Mouse (Mus musculus) CH12.LX (cell line): ENCODE measurements around the gene Necab2. TPM values are rescaled to one million over a fixed set of nuclear protein-coding genes. Genes with fewer than 3 reads are reported as not detected.

Experiments
- DNase-seq: peaks from one replicate; pipeline ENCODE4 v3.0.0-alpha.2; 2013; ENCODE audit errors: extremely low read depth
- H3K27ac ChIP-seq: 2 replicates; pipeline ENCODE4 v1.5.1; 2012; ENCODE audit warnings: low read depth, mild to moderate bottlenecking, control low read depth, moderate library complexity; ENCODE audit not compliant: insufficient read depth
- H3K27me3 ChIP-seq: replicated peaks from 2 replicates; pipeline ENCODE3; 2012; ENCODE audit warnings: inconsistent platforms
- H3K36me3 ChIP-seq, 2 experiments: replicated peaks in 1 of 2; 2 replicates each; pipeline versions ENCODE3 to v1.6.1; 2012; ENCODE audit warnings: inconsistent platforms in 1 of 2, low read length in 1 of 2, mild to moderate bottlenecking in 1 of 2, mixed read lengths in 1 of 2, moderate library complexity in 1 of 2; ENCODE audit not compliant: control insufficient read depth in 1 of 2, insufficient read depth in 1 of 2
- H3K4me1 ChIP-seq, 2 experiments: 2 replicates each; pipeline ENCODE4 v1.6.1; 2012; ENCODE audit warnings: inconsistent platforms in 1 of 2, moderate library complexity in 1 of 2; ENCODE audit not compliant: insufficient read depth in 2 of 2, control insufficient read depth in 1 of 2
- H3K4me2 ChIP-seq: 2 replicates; pipeline ENCODE4 v1.6.1; 2012; ENCODE audit warnings: low read depth, mild to moderate bottlenecking, control low read depth; ENCODE audit not compliant: poor library complexity, insufficient read depth, severe bottlenecking
- H3K4me3 ChIP-seq, 3 experiments: fragments of 150-350 bp in 1 of 3; sonication (generic) in 1 of 3; replicated peaks in 1 of 3; 2 replicates each; pipeline versions ENCODE3 to v1.5.1; 2011 to 2012; ENCODE audit warnings: low read depth in 2 of 3, low read length in 2 of 3, mild to moderate bottlenecking in 2 of 3, moderate library complexity in 2 of 3, control low read depth in 1 of 3, improper control_type of control experiment in 1 of 3, inconsistent platforms in 1 of 3, mixed read lengths in 1 of 3; ENCODE audit not compliant: poor library complexity in 1 of 3
- H3K79me2 ChIP-seq: replicated peaks from 2 replicates; pipeline ENCODE4 v1.6.1; 2012; ENCODE audit warnings: mild to moderate bottlenecking, moderate library complexity; ENCODE audit not compliant: control insufficient read depth, poor library complexity, insufficient read depth, severe bottlenecking; ENCODE audit errors: extremely low read depth
- H3K9ac ChIP-seq: 2 replicates; pipeline ENCODE4 v1.6.1; 2012; ENCODE audit warnings: low read depth, mild to moderate bottlenecking, control low read depth, moderate library complexity; ENCODE audit not compliant: insufficient read depth
- H3K9me3 ChIP-seq: replicated peaks from 2 replicates; pipeline ENCODE3; 2012; ENCODE audit warnings: low read length, inconsistent platforms, mixed read lengths
- CTCF ChIP-seq, 2 experiments: IDR thresholded peaks in 1 of 2; conservative IDR thresholded peaks in 1 of 2; 2 replicates each; pipeline ENCODE4 v1.5.1; 2011 to 2012; ENCODE audit warnings: low read depth in 2 of 2, low read length in 2 of 2, improper control_type of control experiment in 1 of 2, inconsistent platforms in 1 of 2, mild to moderate bottlenecking in 1 of 2, moderate library complexity in 1 of 2
- HCFC1 ChIP-seq: IDR thresholded peaks from 2 replicates; pipeline ENCODE4 v1.6.1; 2012; ENCODE audit warnings: low read depth, mild to moderate bottlenecking, inconsistent platforms, low read length, improper control_type of control experiment
- RAD21 ChIP-seq: IDR thresholded peaks from 2 replicates; pipeline ENCODE4 v1.6.1; 2011; ENCODE audit warnings: low read depth, mild to moderate bottlenecking, low read length, improper control_type of control experiment, moderate library complexity
- SIN3A ChIP-seq: IDR thresholded peaks from 2 replicates; pipeline ENCODE4 v1.6.1; 2012; ENCODE audit warnings: low read length, improper control_type of control experiment, inconsistent platforms
- dilution Hi-C: fragments of 300-500 bp; cut with MboI; formaldehyde crosslinking; loops from 2 replicates; pipeline ENCODE4 v1.14.3; 2020; ENCODE audit warnings: low sequenced_read_pairs; ENCODE audit not compliant: extremely low pct_unique_long_range_greater_than_20kb, extremely low pct_ligation_motif_present
- in situ Hi-C: fragments of 300-500 bp; cut with MboI; formaldehyde crosslinking; loops from 3 replicates; pipeline ENCODE4 v1.14.3; 2019; ENCODE audit warnings: low sequenced_read_pairs, low pct_ligation_motif_present, low pct_unique_long_range_greater_than_20kb, mixed read lengths
- polyA plus RNA-seq: library from polyadenylated mRNA; unstranded; fragments of >175 nt; gene quantifications from 2 replicates; pipeline ENCODE4 v1.2.1, GENCODE M21; 2012; ENCODE audit warnings: low read depth; ENCODE audit not compliant: insufficient read length
- total RNA-seq, 2 experiments: library from RNA; depleted of rRNA; stranded (reverse); fragments of 300-350 nt in 1 of 2; fragments of >200 nt in 1 of 2; gene quantifications; 2 replicates each; pipeline ENCODE4 v1.2.3; 2012 to 2014

Necab2 gene
- total and polyA plus RNA-seq, 3 experiments = not detected

DNA sequence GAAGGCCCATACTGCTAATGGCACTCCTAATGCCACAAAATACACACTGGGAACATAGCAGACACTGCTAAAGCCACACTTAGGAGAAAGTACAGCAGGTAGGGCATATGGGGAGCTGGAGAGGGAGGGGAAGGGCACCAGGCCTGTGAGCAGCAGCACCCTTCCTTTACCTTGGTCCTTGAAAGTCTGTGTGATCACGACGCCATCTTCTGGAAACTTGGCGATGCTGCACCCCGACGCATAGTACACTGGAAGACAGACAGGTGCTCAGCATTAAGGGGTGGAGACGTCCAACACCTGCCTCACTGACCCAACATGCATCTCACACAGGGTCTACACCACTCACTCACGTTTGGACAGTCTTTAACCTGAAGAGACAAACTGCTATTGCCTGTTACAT is 73.6 kb downstream of the Necab2 start:
- in situ Hi-C loops (no loop called here), dilution Hi-C loops (no loop called here)
- no peak overlapping the region for H3K4me2 ChIP-seq

More for the DNA sequence above, 73.6 kb downstream of the Necab2 start:
- Histone ChIP-seq H3K9me3 (no peaks in the 10 kb centered on the region), H3K27ac (no peak overlapping the region), H3K4me1 (peaks cover 0 to 12% of the 10 kb centered on the region in 2 experiments; a peak in 2 of 4 replicates), H3K79me2 (no peaks in the 10 kb centered on the region), H3K27me3 (no peaks in the 10 kb centered on the region), H3K9ac (no peak overlapping the region), H3K36me3 (peaks cover 85 to 96% of the 10 kb centered on the region in 2 experiments), H3K4me3 (no peak overlapping the region)
- TF ChIP-seq SIN3A (no peak), HCFC1 (no peak), CTCF (conservative IDR thresholded peaks at IDR 0.05 in 1 of 2, IDR thresholded peaks at IDR 0.05 in 1 of 2; ENCODE audit: low read depth in 2 of 2, low read length in 2 of 2) (peak in 1 of 2 experiments; percentile 39; a peak in 2 of 4 replicates), RAD21 (peak; percentile 20)
- DNase-seq = no peak

Other genes starting within 250 kb of the Necab2 start
- 55.8 and 61.7 TPM in 2 replicates for gene Hsbp1, start 102.2 kb upstream of the Necab2 start, total RNA-seq (2012; rRNA removed)
- 53.8 and 59.0 TPM in 2 replicates for gene Hsbp1, start 102.2 kb upstream of the Necab2 start, total RNA-seq (2014; rRNA removed)
- 66.9 and 89.0 TPM in 2 replicates for gene Hsbp1, start 102.2 kb upstream of the Necab2 start, polyA plus RNA-seq
- 8.7 and 12.3 TPM in 2 replicates for gene Mlycd, start 51.8 kb upstream of the Necab2 start, total RNA-seq (2012; rRNA removed)
- gene Mlycd, start 51.8 kb upstream of the Necab2 start, total RNA-seq (2014; rRNA removed) = 4.5 and 5.1 TPM in 2 replicates
- gene Mlycd, start 51.8 kb upstream of the Necab2 start, polyA plus RNA-seq = 4.2 and 4.4 TPM in 2 replicates
- gene Osgin1, start 12.6 kb upstream of the Necab2 start, total RNA-seq (2012; rRNA removed) = 0.46 and 0.47 TPM in 2 replicates
- gene Osgin1, start 12.6 kb upstream of the Necab2 start, total RNA-seq (2014; rRNA removed) = 0.12 and 0.15 TPM in 2 replicates
- gene Osgin1, start 12.6 kb upstream of the Necab2 start, polyA plus RNA-seq = 2.9 and 3.0 TPM in 2 replicates
- 0.08 TPM in 1 of 2 replicates, not detected in the other for gene Slc38a8, start 55.0 kb downstream of the Necab2 start, total RNA-seq (2012; rRNA removed)
- 0.08 TPM in 1 of 2 replicates, not detected in the other for gene Slc38a8, start 55.0 kb downstream of the Necab2 start, total RNA-seq (2014; rRNA removed)
- gene Slc38a8, start 55.0 kb downstream of the Necab2 start, polyA plus RNA-seq = 0.12 TPM in 1 of 2 replicates, not detected in the other
- gene Mbtps1, start 112.0 kb downstream of the Necab2 start, total RNA-seq (2012; rRNA removed) = 32.6 and 33.8 TPM in 2 replicates
- gene Mbtps1, start 112.0 kb downstream of the Necab2 start, total RNA-seq (2014; rRNA removed) = 27.8 and 40.7 TPM in 2 replicates
- gene Mbtps1, start 112.0 kb downstream of the Necab2 start, polyA plus RNA-seq = 38.3 and 41.1 TPM in 2 replicates
- 11.6 and 13.6 TPM in 2 replicates for gene Hsdl1, start 128.5 kb downstream of the Necab2 start, total RNA-seq (2012; rRNA removed)
- gene Hsdl1, start 128.5 kb downstream of the Necab2 start, total RNA-seq (2014; rRNA removed) = 8.2 and 8.6 TPM in 2 replicates
- gene Hsdl1, start 128.5 kb downstream of the Necab2 start, polyA plus RNA-seq = 5.4 and 5.7 TPM in 2 replicates
- 0.25 TPM in 2 replicates for gene Dnaaf1, start 128.5 kb downstream of the Necab2 start, total RNA-seq (2012; rRNA removed)
- not detected in 2 replicates for gene Dnaaf1, start 128.5 kb downstream of the Necab2 start, total RNA-seq (2014; rRNA removed)
- not detected in 2 replicates for gene Dnaaf1, start 128.5 kb downstream of the Necab2 start, polyA plus RNA-seq
- 12.1 and 14.6 TPM in 2 replicates for gene Taf1c, start 158.5 kb downstream of the Necab2 start, total RNA-seq (2012; rRNA removed)
- gene Taf1c, start 158.5 kb downstream of the Necab2 start, total RNA-seq (2014; rRNA removed) = 8.7 and 11.0 TPM in 2 replicates
- 14.9 and 15.5 TPM in 2 replicates for gene Taf1c, start 158.5 kb downstream of the Necab2 start, polyA plus RNA-seq
- not detected in 2 replicates for gene Adad2, start 166.0 kb downstream of the Necab2 start, total RNA-seq (2012; rRNA removed)
- gene Adad2, start 166.0 kb downstream of the Necab2 start, total RNA-seq (2014; rRNA removed) = not detected in 2 replicates
- gene Adad2, start 166.0 kb downstream of the Necab2 start, polyA plus RNA-seq = not detected in 2 replicates
- not detected in 2 replicates for gene Kcng4, start 189.0 kb downstream of the Necab2 start, total RNA-seq (2012; rRNA removed)
- gene Kcng4, start 189.0 kb downstream of the Necab2 start, total RNA-seq (2014; rRNA removed) = not detected in 2 replicates
- gene Kcng4, start 189.0 kb downstream of the Necab2 start, polyA plus RNA-seq = not detected in 2 replicates
- not detected in 2 replicates for gene Wfdc1, start 219.6 kb downstream of the Necab2 start, total RNA-seq (2012; rRNA removed)
- gene Wfdc1, start 219.6 kb downstream of the Necab2 start, total RNA-seq (2014; rRNA removed) = not detected in 2 replicates
- gene Wfdc1, start 219.6 kb downstream of the Necab2 start, polyA plus RNA-seq = not detected in 2 replicates